Mouse (Mus musculus): ENCODE data around the gene Dctd.

Dctd gene

DNA sequence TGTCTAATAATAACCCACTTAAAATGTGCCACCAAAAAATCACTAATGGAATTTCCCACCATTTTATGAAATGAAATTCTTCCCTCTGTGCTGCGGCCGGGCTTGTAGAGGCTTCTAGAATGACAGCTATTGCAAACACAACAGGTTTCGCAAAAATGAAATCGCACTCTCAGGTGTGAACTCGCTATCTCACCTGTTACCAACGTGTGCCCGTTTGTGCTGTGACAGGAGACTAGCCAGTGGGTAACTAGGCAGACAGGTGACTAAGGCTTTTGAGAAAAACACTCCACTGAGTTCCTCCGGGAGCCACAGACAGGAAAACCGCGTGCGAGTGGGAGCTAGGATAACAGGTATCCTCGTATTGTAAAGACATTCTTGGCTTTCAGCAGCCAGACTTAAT lies at the start of gene Dctd:
Gene Dctd, plus strand, starts transcription at position 301 of the 400 bp plus-strand sequence.
- no peak for DNase-seq

DNA sequence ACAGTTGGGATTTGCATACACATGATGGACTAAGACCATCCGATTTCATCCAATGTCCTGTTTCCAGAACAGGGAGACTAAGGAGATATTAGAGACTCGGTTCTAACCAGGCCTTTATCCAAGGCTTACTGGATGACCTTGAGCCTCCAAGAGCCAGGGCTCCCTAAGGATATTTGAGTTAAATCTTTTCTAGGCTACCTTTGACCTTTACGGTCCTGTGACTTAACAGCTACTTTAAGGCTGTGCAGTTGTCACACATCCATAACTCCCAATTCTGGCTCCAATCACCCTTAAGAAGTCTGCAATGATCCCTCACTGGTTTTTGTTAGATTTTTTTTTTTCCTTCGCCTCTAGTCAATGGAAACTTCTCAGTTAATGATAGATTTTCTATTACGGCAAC lies 45.3 kb upstream of the Dctd start:
- DNase-seq: no peak

DNA sequence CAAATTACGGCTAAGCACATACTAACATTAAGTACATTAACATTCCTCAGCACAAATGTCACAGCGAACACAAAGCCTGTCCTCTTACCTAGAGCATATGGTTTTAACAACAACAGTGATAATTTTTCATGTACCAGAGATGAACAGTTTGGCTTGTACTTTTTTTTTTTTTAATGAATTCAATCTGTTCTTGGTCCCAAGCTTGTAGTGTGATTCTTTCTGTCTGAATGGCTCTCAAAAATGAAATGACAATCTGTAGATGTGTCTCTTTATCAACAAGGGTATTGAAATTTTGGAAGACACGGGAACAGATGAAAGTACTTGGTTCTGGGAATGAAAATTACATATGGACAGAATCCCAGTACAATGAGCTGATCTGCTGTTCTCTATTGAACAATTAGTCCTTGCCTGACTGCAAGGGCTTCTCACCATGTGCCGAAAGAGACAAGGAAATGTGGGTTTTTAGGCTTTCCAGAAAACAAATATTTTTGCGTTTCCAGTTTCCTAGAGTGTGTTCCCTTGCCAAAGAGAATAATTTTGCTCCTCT lies 35.3 kb upstream of the Dctd start:
- no peak for DNase-seq

GRCm38 (mm10) chr8:48074149-48074548 lies 24.7 kb upstream of the Dctd start:
- no peak for DNase-seq

DNA sequence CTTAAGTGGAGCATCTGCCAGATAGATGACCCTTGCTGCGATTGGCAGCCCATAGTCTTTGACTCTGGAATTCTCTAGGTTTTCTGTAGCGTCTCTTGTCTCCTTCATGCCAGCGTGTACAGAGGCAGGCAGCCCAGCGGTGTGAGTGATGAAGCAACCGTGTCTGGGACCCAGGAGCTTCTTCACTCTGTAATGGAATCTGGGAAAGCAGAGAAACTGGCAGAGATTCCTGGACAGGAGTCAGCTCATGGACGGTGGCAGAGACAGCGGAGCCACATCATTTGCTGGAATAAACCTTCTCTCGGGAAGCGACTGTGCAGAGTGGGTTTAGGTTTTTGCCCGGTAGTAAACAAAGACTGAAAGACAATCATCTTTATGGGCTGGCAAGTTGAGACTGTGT lies 16.5 kb upstream of the Dctd start:
- peak; percentile 7 for DNase-seq

GRCm38 (mm10) chr8:48090661-48091060 lies 8.2 kb upstream of the Dctd start:
- DNase-seq: no peak

- DNase-seq: no peak
These were observed 3.5 kb upstream of the Dctd start for GRCm38 (mm10) chr8:48095378-48095777.

DNA sequence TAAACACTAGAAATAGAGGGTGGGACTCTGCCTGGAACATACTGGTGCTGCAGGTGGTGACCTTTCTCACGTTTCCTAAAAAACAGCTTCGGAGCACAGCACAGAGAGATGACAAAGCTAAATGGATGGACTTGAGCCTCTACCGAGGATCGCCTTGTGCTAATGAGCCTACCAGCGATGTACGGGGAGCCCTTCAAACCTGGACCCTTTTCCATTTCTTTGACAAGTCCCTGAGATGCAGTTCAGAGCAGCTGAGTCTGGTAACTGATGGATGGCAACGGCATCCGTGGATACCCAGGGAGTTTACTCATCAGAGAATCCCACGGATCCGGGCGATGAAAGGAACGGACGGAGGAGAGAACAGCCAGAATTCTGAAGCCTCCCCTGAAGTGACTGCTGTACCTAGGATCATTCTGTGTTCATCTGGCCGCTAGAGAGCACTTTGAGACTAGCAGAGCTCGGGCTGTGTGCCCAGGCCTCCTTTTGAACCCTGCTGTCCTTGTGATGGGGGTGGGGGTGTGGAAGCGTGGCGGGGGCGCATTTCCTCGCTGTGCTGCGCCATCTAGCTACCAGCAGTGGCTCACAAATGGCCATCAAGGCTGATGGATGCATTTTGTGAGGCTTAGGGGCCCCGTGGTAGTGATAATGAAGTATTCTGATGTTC lies 1.6 kb upstream of the Dctd start:
- peak; percentile 68 for DNase-seq

DNA sequence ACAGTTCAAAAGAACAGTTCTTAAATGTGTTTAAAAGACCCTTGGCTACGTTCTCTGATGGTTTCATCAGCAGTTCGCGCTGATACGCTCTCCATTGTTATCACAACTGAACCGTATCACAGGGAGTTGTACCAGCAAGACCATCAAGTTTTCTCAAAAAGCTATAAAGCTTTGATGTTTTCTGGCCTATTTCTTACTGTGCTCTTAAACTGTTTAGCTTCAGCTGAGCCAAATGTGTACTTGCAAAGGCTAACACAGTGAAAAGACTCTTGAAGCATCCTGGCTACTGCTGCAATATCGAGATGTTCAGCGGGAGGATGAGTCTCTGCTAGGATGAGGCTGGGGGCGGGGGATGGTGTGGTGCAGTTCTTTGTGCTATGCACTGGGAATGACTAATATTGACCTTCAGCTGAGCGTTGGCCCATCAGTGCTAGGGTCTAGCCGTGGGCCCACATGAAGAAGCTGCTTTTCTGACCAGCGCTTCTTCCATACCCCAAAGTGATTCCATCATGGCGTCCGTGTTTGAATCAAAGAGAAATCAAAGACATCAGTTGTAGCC lies 732 bp upstream of the Dctd start:
- DNase-seq: no peak

DNA sequence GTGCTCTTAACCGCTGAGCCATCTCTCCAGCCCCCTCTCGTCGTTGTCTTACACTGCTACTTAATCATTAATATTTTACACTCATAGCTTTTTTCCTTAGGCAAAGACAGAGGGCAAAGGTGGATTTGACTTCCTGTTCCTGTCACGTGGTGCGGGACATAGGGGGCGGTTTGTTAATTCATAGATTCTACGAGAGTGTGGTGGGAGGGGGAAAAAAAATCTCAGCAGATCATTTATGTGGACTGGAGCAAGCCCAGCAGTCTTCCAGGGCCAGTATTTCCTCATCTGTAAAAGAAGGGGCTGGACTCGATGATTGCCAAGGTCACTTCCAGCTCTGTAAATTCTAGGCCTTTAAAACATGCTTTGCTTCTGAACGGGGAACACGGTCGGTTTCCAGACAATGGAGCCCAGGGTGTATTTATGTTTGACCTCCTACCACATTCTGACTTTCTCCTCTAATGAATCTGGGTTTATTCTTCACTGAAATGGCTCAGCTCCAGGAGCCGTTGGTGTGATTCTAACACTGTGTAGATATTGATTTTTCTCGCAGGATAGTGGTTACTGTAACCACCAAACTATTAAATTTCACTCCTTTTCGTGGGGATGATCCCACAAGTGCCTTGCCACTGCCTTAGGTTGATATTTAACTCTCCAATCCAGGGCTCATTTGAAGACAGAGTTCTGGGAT lies 1.4 kb downstream of the Dctd start:
- no peak for DNase-seq

DNA sequence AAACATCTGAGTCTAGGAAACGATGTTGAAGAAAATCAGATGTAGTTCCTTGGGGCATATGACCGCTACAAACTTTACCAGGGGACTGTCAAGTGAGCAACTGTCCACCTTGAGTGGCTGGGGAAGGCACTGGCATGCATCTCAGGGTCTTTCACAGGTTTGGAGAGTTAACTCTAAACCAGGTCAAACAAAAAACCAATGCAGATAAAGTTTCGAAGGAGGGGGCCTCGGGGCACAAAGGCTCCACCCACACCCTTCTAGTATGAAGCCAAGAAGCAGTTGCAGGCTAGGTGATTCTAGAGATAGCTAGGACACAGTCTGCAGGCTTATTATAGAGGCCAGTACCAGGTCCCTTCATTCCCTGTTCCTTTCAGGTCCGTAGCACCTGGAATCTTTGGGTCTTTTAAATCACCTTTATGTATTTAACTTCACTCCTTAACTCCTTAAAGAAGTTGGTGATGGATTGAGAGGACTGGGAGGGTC lies 10.5 kb downstream of the Dctd start:
- DNase-seq: no peak

DNA sequence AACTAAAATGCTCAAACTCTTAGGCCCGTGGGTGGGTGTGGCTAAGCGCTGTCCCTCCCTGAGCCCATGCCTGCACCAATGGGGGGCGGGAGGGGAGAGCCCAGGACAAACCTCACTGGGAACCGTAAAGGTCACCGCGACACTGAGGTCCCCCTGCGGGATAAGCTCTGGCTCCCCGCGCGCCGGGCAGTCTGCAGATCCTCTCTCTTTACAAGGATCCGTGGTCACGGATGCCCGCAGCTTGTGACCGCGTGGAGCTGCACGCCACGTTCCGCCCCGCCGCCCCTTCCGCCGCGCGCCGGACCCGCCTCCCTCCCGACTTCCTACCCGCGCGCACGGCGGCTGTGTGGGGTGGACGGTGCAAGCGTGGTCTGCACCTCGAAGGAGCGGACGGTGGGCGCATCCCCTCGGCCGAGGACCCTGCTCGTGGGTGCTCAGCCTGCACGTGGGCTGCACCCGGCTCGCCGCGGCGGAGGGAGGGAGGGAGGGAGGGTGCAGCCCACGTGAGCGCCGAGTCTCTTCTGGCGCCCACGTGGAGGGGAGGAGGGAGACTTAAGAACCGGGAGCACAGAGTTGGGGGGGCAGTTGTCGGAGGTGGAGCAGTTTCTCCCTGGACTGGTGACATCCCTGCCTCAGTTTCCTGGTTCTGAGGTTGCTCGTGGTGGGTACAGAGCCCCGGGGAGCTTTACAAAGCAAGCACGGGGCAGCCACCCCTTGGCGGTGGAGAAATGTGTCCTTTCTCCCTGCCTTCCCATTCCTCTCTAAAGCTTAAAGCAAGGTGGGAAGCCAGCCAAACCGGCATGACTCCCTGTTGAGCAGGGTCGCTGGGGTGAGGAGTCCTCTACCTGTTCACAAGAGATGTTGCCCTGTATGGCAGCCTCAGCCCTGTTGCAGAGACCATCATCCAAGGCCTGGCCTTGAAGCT lies 11.2 kb downstream of the Dctd start:
- peak; percentile 67 for DNase-seq

- peak; percentile 78 for DNase-seq
These were observed 15.7 kb downstream of the Dctd start for GRCm38 (mm10) chr8:48114591-48114990.

- no peak for DNase-seq
These were observed 24.1 kb downstream of the Dctd start for GRCm38 (mm10) chr8:48122991-48123390.

GRCm38 (mm10) chr8:48124857-48125256 lies 26.0 kb downstream of the Dctd start:
- no peak for DNase-seq

DNA sequence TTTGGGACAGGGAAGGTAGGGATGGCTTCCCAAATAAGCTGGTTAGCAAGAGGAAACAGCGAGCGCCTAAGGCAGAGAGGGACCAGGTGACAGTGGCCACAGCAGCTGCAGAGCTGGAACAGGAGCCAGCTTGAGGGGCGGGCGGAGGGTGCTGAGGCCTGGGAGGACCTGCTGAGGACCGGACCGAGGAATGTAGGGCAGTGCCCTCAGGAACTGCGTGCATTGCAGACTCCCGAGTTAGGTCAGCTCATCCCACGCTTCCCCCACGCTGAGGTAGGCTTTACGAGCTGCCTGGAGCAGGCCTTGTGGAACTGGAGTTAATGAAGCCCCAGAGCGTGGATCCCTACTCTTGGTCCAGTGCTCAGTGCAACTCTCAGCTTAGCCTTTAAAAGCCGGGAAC lies 28.1 kb downstream of the Dctd start:
- DNase-seq: no peak

GRCm38 (mm10) chr8:48130266-48130665 lies 31.4 kb downstream of the Dctd start:
- DNase-seq: no peak

GRCm38 (mm10) chr8:48133321-48133720 lies 34.4 kb downstream of the Dctd start:
- DNase-seq: no peak

DNA sequence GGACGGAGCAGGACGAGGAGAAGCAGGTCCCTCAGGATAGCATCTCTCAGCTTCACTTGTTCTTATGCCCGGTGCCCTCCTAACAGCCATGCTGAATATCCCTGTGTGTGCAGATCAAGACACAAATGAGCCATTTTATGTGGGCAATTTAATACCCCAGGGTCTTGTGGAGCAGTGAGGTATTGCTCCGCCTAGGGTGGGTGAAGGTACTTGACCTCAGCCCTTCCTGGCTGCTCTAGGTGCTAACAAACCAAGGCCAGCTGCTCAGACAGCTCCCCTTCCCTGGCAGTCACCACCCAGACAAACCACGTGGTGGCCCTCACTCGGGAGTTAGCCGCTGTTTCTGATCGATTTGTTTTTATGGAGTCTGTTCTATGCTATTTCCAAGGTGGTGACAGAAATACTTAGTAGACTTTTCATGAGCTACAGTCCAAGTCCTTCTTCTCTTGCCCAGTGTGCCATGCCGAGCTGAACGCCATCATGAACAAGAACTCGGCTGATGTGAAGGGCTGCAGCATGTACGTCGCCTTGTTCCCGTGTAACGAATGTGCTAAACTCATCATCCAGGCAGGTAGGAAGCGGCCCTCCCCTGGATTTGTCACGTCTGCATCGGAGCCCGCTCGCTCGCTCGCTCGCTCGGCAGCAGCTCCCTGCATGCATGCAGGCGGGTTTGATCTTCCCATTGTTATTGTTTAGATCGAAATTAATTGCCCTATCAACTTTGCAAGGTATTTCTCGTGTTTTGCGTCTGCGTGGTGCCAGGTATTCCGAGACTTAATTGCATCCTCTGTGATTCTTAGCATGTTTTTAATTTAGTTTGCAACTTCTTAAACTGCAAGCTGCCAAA lies 38.1 kb downstream of the Dctd start:
- DNase-seq: no peak

- no peak for DNase-seq
These were observed 38.7 kb downstream of the Dctd start for GRCm38 (mm10) chr8:48137651-48137937.

DNA sequence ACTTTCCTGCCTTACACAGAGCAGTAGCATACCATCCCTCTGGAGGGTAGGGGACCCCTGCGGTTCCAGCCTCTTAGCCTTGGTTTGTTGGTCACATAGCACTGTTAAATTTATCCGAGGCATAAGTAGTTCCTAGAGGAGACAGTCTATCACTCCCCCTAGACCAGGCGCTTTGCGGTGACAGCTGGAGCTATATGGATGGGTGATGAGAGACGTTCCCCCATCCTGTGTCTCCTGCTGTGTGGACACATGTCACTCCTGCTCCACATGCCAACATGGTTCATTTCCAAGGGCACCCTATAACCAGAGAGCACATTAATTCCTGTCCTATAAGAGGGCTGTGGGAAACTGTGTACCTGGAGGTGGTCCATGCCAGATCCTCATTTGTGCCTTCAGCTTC lies 42.1 kb downstream of the Dctd start:
- DNase-seq: no peak

GRCm38 (mm10) chr8:48145766-48146165 lies 46.9 kb downstream of the Dctd start:
- DNase-seq: no peak

Data from lung, postnatal 10 days (tissue).